Comparison of ENCODE assay signal across 8 mouse cellular contexts in genomic region chr10:44148337-44149317, GRCm38 (mm10). TPM values are rescaled to one million over a fixed set of nuclear protein-coding genes. Genes with fewer than 3 reads are reported as not detected.
DNase-seq lines count a peak whose midpoint lies in the region; ATAC-seq lines count a peak whose summit lies in the region.

TSS of gene Crybg1 (minus strand) at chr10:44148853.

- 0 out of 2 replicates have a peak within 1 kb of the TSS, but pooled peaks have one; percentile 10 for H3K9ac ChIP-seq in limb, embryonic 15.5 days
- peak within 1 kb of the TSS; percentile 12; the same call in 1 of the 2 replicates for H3K9ac ChIP-seq in midbrain, embryonic 15.5 days

- H3K4me3 ChIP-seq in limb, embryonic 15.5 days = peak within 1 kb of the TSS; percentile 46
- H3K4me3 ChIP-seq in midbrain, embryonic 15.5 days = peak within 1 kb of the TSS; percentile 34

- no peak within 1 kb of the TSS for H3K27ac ChIP-seq in limb, embryonic 15.5 days
- no peak within 1 kb of the TSS for H3K27ac ChIP-seq in midbrain, embryonic 15.5 days

- H3K36me3 ChIP-seq in limb, embryonic 15.5 days = no peaks in the 10 kb centered on the region
- no peaks in the 10 kb centered on the region for H3K36me3 ChIP-seq in midbrain, embryonic 15.5 days (replicated peaks)

- H3K9me3 ChIP-seq in limb, embryonic 15.5 days = no peaks in the 10 kb centered on the region
- no peaks in the 10 kb centered on the region for H3K9me3 ChIP-seq in midbrain, embryonic 15.5 days

- no peak for DNase-seq in frontal cortex, postnatal 14 days (ENCODE audit: low spot score in 2 of 2)
- DNase-seq in cerebellum, adult 9-11 months = peak; percentile 4
- DNase-seq in frontal cortex, postnatal 25 days (ENCODE audit: low spot score in 2 of 2) = peak; percentile 9
- peak; percentile 19 to 31 for DNase-seq in spleen, postnatal 36 days (ENCODE audit: low spot score in 2 of 2)

- H3K4me1 ChIP-seq in limb, embryonic 15.5 days = peaks cover 13% of the 10 kb centered on the region
- peaks cover 12% of the 10 kb centered on the region for H3K4me1 ChIP-seq in midbrain, embryonic 15.5 days

- peak; percentile 55 for ATAC-seq in frontal cortex, adult (ENCODE audit: low TSS enrichment)
- peak; percentile 25 for ATAC-seq in inflammation-experienced regulatory T-cells, adult 6 months
- ATAC-seq in limb, embryonic 15.5 days (ENCODE audit: insufficient number of reproducible peaks, low FRiP score, low TSS enrichment, low read depth) = peak; percentile 63
- ATAC-seq in midbrain, embryonic 15.5 days (replicated peaks) = peak; percentile 67

- WGBS in limb, embryonic 15.5 days = 2% methylated on average over 53 of the region's 53 CpGs
- 4% methylated on average over 48 of the region's 53 CpGs for whole genome bisulfite sequencing in midbrain, embryonic 15.5 days

- peak within 1 kb of the TSS; percentile 86 for H3K4me2 ChIP-seq in limb, embryonic 15.5 days
- peak within 1 kb of the TSS; percentile 55 for H3K4me2 ChIP-seq in midbrain, embryonic 15.5 days

- peaks cover 7% of the 10 kb centered on the region for H3K27me3 ChIP-seq in limb, embryonic 15.5 days
- H3K27me3 ChIP-seq in midbrain, embryonic 15.5 days (replicated peaks) = peaks cover 10% of the 10 kb centered on the region

RNA-seq across cellular contexts. Expression of gene Crybg1, which starts in this region (rescaled TPM):
- polyA plus RNA-seq in inflammation-experienced regulatory T-cells, adult 6 months (2017; shearing (Covaris generic)) = 10 to 100 TPM; 11.4 to 37.7 (median 19.3) TPM
- polyA plus RNA-seq in limb, embryonic 15.5 days (2015; fragmentation: Nextera tagmentation; extraction: Ambion mirVana) = 4.7 and 5.7 TPM in 2 replicates
- 0.14 and 0.18 TPM in 2 replicates for polyA plus RNA-seq in midbrain, embryonic 15.5 days (2015; fragmentation: Nextera tagmentation; extraction: Ambion mirVana)

Comparison
In these comparisons a context has a peak if more than half of its experiments do, and no peak if none do; other contexts are left out.
1. DNase-seq: peak in cerebellum, adult 9-11 months (single experiment), frontal cortex, postnatal 25 days (2 of 2) and spleen, postnatal 36 days (2 of 2); none in frontal cortex, postnatal 14 days (0 of 2).
2. Peak in ATAC-seq, H3K4me3 ChIP-seq, H3K9ac ChIP-seq and H3K4me2 ChIP-seq in midbrain, embryonic 15.5 days; RNA of the gene not detected or under 1 TPM.
3. Peak in every context shown above with its lines, with median percentiles within 50 percentile points of each other: ATAC-seq.